Mouse (Mus musculus) urinary bladder, postnatal 4 days (tissue): ENCODE results near the gene Sgpp1.
A peak's percentile ranks its signal among the peaks of the same experiment; 100 is the strongest.
"Not testable (repeated sequence)": the region's sequence is repeated elsewhere in the genome, so short reads cannot be mapped to it uniquely, and the experiment has no call there.

Experiments
- DNase-seq, 2 experiments: peaks; one replicate each; pipeline ENCODE4 v3.0.0; 2021 to 2022; ENCODE audit warnings: low spot score in 2 of 2

The Sgpp1 gene

DNA sequence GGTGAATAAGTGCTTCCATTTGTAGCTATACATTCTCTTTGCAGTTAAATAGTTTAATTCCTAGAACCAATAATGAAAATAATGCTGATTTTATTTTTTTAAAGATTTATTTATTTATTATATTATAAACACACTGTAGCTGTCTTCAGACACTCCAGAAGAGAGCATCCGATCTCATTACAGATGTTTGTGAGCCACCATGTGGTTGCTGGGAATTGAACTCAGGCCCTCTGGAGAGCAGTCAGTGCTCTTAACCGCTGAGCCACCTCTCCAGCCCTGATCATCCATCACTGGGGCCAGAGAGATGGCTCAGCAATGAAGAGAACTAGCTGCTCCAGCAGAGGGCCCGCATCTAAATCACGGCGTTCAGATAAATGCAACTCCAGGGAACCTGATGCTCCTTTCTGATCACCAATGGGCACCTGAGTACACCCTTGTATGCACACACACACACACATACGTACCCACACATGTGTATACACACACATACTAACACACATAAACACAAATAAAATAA, 3.5 kb downstream of the Sgpp1 start:
- DNase-seq, result no peak

DNA sequence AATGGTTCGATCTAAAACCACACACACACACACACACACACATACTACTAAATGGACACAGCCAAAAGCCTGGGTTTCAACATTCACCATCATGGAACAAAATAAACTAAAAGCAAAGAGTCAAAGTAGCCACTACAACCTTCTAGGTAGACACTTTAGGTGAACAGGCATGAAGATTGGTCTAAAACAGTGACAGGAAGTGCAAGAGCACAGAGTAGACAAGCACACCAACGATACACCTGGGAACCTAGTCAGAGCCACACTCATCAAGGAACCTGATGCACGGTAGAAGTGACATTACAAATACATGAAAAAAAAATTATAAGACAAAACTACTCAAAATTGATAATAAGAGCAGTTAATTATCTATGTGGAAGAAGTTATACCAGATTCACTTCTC, 4.0 kb downstream of the Sgpp1 start:
- no peak for DNase-seq

DNA sequence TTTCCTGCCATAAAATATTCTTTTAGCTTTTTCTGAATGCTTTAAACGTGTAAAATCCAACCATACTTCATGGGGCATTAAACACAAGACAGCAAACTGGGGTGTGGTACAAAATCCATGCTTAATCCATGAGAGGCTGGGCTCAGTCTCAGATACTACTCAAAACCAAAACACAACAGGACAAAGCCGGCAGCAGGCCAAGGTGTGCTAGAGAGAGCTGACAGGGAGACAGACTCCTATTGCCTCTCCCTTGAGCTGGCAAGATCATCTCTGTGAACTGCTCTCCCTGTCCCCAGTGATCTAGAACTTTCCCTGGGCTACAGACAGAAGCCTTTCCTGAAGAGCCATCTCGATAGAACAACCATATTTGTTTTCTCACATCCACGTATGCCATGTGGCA, 5.1 kb downstream of the Sgpp1 start:
- DNase-seq, result no peak

DNA sequence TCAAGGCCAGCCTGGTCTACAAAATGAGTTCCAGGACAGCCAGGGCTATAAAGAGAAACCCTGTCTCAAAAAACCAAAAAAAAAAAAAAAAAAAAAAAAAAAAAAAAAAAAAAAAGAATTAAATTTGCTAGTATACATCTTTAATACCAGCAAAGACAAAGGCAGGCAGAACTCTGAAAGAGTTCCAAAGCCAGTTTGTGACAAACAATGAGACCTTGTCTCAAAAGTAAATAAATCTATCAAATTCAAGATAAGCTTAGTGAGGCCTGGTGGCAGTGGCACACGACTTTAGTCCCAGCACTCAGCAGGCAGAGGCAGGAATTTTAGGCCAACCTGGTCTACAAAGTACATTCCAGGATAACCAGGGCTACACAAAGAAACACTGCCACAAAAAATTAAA, 5.7 kb downstream of the Sgpp1 start:
- DNase-seq, result no peak

DNA sequence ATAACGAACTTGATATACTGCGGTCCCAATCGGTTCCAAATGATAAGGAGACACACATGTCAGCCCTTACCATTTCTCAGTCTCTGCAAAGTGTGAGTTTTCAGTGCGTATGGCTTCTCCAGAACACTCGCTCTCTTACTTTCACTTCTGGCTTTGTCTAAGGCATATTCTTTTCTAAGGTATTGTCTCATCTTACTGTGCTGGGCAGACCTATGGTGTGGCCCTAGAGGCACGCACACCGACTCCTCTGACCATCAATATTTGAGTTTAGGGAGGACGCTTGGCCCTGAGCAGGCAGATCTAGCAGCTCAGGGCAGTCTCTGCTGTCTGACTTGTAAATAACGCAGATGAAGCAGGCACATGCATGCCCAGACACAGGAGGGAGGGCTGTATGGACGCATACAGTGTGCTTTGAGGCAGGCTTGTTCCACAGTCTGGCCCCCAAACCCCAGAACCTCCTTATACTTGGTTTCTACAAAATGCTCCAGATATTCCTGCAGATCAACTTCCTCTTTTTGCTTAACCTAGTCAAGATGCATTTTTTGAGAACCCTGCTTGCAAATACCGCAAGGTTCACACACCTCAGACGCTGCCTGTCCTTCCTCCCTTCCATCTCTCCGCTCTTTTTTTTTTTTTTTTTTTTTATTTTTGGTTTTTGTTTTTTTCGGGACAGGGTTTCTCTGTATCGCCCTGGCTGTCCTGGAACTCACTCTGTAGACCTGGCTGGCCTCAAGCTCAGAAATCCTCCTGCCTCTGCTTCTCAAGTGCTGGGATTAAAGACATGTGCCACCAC, 8.0 kb downstream of the Sgpp1 start:
- no peak for DNase-seq

DNA sequence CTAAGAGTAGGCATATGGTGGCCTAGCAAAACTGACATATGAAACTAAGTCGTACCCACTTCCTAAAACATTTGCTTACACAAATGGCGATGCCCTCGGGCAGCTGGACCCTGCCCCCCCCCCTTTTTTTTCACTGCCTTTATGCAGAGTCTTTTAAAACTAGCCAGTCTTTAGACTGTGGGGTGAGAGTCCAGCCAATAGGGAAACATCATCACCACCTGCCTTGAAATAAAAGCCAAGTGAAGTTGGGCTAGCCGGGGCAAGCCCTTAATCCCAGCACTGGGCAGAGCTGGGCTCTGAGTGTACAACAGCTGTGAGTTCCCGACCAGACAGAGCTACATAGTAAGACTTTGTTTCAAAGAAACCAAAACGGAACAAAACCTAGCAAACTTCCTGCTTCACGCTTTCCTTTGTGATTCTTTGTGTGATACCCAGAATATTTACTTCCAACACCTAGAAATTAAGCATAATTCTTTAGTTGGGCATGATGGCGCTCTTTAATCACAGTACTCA, 9.1 kb downstream of the Sgpp1 start:
- no peak for DNase-seq

DNA sequence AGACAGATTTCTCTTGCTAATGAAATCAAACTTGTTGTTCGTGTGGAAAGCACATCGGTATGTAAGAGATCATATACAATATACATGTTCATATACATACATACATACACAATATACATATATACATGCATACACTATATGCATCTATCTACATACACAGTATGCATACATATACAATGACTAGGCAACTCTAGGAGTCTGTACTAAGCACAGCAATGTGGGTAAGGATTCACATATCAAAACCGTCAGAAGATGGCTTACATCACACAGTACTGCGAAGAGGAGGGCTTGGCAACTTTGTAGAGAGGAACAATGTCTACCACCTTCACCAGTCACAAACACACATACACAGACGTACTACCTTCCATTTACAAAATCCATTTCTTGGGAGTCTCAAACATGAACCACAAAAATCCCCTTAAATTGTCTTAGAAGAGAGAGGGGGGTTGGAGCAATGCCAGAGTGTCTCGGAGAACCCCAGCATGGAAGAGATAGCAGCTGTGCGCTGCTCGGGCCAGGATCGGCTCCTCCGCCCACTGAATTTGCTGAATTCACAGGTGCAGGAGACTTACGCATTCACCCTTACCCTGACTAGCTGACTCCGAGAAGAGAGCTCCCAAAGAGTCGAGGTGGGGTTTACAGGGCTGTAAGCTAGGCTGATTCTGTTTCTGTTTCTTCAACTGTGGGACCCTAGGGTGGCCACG, 10.8 kb downstream of the Sgpp1 start:
- no peak for DNase-seq

DNA sequence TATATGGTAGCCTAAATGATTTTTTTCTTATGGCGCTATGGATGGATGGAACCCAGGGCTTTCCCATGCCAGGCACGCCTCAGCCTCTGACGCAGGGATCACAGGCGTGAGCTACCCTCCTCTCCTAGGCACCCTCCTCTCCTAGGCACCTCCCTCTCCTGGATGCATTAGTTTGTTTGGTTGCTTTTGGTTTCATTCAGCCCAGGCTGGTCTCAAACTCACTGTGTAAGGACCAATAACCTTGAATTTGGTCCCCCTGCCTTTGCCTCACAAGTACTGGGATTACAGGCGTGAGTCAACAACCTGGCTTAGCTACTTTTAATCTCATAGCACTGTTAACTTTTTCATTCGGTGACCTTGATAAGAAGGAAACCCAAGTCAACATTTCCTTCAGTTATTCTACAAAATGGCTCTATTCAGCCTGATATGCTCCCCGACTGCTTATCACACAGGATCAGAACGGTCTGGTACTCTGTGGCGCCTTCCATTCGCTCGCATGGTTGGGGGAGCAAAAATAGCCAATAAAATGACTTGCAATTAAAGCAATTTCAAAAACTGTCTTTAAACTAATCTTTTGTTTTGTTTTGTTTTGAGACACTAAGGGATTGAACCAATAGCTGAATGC, 11.6 kb downstream of the Sgpp1 start:
- no peak for DNase-seq

DNA sequence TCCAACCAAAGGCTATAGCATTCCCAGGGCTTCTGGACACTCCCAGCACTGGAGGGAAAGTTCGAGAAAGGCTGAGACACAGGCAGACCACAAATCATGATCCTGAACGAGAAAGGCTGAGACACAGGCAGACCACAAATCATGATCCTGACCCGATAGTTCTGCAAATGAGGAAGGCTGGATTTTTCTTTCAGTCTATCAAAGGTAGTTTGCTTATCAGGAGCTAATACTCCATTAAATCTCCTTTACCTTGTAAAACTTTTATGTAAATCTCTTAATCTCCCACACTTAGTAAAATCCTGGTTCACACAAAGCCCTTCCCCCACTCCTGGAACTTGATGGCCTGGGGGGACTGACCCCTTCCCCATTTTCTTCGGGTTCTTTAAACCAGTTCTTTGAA, 13.6 kb downstream of the Sgpp1 start:
- no peak for DNase-seq

DNA sequence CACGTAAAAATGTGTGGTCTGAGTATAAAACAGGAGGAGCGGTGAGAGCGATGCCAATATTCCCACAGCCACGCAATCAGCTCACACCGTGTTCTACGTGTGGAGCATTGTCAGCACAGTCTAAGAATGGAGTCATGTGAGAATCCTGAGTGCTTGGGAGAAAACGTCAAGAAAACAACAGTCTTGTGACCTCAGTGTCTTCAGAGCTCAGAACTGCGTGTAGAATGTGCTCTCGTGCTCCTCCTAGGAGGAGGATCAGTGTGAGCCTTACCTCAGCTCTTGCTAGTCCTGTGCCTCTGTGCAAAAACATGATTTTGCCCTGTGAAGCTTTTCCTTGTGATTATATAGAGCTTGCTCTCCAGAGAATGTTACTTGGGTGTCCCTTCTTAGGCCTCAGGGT, 14.5 kb downstream of the Sgpp1 start:
- DNase-seq, result no peak

DNA sequence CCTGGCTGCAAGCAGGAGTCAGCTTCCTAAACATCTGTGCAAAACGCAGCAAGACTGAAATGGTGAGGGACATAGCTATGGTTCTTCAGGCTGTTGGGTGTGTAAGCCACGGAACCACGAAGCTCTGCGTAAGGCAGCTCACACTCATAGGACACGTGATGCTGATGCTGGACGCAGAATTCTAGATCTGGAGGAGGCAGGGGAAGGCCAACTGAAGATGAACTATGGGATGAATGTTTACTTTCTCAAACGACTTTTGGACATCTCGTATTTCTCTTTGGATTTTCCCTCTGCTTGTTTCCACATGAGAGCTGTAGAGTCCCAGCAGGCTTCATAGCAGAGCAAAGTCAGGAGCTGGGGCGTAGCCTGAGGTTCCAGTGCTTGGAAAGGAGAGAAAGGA, 21.9 kb downstream of the Sgpp1 start:
- no peak for DNase-seq

DNA sequence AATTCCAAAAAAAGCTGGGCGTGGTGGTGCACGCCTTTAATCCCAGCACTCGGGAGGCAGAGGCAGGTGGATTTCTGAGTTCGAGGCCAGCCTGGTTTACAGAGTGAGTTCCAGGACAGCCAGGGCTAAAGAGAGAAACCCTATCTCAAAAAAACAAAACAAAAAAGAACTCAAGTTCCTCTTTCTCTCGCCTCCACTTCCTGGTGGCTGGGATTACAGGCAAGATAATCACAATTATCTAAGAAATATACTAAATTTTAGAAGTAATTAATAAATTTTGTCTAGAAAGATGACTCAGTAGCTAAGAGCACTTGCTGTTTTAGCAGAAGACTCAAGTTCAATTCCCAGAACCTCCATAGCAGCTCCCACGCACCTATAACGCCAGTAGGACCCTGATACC, 22.6 kb downstream of the Sgpp1 start:
- DNase-seq, result not testable (repeated sequence)

DNA sequence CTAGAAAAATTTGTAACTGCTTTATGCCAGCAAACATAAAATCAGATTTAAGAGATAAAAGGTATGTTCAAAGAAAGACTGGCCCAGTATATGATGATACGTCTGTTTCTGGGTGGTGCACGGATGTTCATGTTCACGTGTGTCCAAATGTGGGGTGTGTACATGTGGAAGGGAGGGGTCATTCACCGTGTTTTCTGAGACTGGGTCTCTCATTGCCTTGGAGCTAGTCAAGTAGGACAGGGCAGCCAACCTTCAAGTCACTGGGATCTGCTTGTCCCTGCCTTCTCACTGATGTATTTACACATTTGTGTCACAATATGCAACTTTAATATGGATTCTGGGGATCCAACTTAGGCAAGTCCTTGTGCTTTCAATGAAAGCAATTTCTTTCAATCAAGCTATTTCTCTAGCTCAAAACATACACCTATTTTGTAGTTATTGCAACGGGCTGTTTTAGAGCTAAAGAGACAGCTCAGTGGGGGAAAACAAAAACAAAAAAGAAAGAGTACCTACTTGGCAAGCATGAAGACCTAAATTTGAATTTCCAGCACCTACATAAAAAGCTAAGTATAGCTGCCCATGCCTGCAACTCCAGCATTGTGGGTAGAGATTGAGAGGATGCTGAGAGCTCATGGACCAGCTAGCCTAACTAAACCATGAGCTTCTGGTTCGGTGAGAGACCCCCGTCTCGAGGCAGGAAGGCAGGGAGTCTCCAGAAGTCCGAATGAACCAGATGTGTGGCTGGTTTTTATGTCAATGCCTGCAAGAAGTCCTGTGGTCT, 24.7 kb downstream of the Sgpp1 start:
- no peak for DNase-seq

DNA sequence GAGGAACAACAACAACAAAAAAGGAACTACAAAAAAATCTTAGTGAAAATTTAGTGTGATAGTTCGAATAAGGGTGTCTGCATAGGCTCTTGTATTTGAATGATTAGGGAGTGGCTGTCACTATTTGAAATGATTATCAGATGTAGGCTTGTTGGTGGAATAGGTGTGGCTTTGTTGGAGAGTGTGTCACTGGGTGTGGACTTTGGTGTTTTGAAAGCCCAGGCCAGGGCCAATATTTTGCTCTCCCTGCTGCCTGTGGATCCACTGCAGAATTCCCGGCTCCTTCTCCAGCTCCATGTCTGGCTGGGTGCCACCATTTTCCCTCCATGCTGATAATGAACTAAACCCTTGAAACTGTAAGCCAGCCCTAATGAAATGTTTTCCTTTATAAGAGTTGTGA, 26.0 kb downstream of the Sgpp1 start:
- no peak for DNase-seq

DNA sequence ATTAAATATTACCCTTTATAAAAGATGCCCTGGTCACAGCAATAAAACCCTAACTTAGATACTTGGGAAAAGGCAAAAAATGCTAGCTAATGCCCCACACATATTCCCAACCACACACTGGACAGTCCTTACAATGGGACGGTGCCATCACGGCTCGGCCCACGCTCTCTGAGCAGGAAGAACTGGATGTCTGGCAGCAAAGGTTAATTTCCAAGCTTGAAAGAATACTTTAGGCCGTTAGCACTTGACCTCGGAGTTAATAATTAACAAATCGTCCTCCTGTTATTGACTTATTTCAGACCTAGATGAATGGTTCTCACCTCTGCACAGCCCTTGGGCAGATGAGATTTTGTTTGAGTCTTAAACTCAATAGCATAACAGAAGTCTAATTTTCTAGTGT, 28.9 kb downstream of the Sgpp1 start:
- no peak for DNase-seq

DNA sequence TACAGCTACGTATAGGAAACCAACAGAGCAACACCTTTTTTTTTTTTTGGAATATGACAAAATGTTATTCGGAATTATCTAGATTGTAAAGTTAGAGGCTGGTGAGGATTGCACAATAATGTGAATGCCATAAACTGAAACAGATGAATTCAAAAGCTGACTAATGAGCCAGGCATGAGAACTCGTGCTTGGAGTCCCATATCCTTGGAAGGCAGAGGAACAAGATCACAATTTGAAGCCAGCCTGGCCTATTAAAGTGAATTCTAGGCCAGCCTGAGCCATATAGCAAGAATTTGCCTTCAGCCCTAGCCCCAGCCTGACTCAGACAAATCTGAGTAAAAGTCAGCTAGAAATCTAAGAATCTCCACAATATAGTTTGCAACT, 32.8 kb downstream of the Sgpp1 start:
- no peak for DNase-seq

DNA sequence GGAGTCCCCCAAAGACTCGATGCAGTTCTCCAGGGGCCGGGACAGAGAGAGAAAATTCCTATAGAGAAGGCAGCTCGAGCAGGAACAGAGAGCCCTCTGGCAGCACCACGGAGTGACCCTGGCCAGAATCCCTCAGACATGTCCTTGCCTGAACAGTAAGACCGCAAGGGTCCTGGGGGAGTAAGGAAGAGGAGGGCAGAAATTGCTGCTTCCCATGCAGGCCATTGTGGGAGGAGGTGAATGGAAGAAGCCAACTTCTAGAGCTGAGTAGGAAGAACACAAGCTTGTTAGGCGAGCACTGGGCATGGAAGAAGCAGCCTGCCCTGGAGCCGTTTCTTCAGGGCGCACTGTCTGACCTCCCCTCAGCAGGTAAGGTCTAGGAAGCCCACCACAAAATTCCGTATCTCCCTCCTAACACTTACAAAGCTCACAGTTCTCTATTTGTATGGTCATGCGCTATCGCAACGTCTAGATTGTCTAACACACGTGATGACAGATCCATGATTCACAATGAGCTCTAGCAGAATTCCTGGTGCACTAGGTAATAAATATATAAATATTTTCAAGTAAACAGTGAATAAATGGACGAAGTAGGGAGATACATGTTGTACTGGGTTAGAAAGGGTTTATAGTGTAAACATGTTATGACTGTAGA, 33.3 kb downstream of the Sgpp1 start:
- peak in 1 of 2 experiments; percentile 35 for DNase-seq

DNA sequence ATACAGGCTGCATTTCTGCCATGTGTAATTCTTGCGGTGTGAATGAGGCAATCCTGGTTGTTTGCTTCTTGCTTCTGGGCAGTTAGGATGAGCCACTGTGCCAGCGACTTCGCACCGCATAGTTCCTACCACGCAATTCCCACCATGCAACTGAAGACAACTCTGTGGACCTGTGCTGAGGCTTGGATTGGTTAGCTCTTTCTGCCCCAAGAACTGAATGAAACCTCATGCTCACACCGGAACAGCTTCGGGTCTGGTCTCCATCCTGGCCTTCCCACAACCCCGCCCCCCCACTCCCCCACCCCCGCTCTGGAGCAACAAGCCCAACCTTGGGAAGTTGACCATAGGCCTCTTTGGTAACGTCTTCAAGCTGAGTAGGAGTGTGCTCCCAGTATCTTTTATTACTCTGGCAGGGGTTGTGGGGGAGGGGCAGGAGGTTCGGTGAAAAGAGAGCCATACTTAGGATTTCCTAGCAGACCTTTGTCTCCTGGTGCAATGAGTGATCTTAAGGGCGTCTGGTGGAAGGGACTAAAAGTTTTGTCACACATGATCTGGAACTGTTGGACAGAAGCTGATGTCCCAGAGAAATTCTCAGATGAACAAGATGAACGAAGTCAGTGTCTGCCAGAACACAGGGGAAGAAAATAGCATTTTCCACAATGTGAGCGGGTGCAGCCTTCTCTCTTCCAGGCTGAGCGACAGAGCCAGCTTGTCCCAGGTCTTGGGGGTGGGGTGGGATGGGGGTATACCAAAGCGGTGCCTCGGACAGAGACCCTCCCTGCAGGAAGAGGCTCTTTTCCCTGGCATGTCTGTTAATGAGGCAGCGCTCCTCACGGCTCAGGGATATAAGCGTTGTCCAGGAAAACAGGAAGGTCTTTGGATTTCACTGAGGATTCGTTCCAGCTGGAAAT, 34.1 kb downstream of the Sgpp1 start:
- DNase-seq, result peak; percentile 46 to 69

DNA sequence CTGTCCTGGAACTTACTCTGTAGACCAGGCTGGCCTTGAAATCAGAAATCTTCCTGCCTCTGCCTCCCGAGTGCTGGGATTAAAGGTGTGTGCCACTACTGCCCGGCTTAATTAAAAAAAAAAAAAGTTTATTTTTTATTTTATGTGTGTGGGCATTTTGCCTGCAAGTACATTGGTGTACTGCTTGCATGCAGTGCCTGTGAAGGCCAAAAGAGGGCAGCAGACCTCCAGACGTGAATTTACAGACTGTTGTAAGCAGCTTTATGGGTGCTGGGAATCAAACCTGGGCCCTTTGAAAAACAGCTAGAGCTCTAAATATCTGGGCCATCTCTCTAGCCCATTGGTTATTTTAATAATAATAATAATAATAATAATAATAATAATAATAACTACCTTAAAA, 36.8 kb downstream of the Sgpp1 start:
- no peak for DNase-seq

DNA sequence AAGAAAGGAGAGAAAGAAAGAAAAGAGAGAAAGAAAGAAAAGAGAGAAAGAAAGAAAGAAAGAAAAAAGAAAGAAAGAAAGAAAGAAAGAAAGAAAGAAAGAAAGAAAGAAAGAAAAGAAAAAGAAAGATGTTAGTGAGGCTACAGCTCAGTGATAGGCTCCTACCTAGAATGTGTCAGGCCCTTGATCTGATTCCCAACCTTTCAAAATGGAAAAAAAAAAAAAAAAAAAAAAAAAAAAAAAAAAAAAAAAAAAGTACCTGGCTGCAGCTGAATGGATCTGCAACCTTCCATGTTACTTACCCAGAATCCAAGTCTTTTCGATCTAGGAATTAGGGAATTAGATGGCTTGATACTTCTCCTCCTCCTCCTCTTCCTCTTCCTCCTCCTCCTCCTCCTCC, 39.7 kb downstream of the Sgpp1 start:
- not testable (repeated sequence) for DNase-seq
